Mouse (Mus musculus) lung, postnatal 0 days (tissue): Measurements from ENCODE around the gene Fcor.

Experiments used
- CTCF ChIP-seq: IDR thresholded peaks from 2 replicates; pipeline ENCODE4 v1.5.1; 2016; ENCODE audit warnings: antibody characterized with exemption, mild to moderate bottlenecking
- EP300 ChIP-seq: IDR thresholded peaks from 2 replicates; pipeline ENCODE4 v1.6.1; 2016; ENCODE audit warnings: antibody characterized with exemption, mild to moderate bottlenecking, control low read depth

DNA sequence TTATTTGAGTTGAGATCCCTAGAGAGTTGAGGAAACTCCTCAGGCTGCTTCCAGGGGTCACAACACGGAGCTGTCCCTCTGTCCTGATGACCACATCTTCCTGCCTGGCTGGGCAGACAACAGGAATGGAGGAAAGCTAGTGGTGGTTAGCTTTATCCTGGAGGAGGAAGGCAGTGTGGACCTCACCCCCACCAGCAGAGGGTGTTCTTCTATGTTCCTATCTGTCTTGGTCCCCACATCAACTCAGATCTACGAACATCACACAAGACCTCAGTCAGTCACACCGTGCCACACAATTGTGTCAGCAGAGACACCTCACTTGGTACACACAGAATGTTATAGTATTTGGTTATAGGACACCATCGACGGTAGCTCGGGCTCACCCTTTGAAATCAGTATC is 15.4 kb upstream of the Fcor start:
- TF ChIP-seq CTCF (no peak), EP300 (no peak)
